Mouse (Mus musculus) CH12.LX (cell line): ENCODE measurements around the gene 1110065P20Rik. TPM values are rescaled to one million over a fixed set of nuclear protein-coding genes. Genes with fewer than 3 reads are reported as not detected.

ENCODE experiments used
- DNase-seq: peaks from one replicate; pipeline ENCODE4 v3.0.0-alpha.2; 2013; ENCODE audit errors: extremely low read depth
- H3K27ac ChIP-seq: 2 replicates; pipeline ENCODE4 v1.5.1; 2012; ENCODE audit warnings: low read depth, mild to moderate bottlenecking, control low read depth, moderate library complexity; ENCODE audit not compliant: insufficient read depth
- H3K27me3 ChIP-seq: replicated peaks from 2 replicates; pipeline ENCODE3; 2012; ENCODE audit warnings: inconsistent platforms
- H3K36me3 ChIP-seq, 2 experiments: replicated peaks in 1 of 2; 2 replicates each; pipeline versions ENCODE3 to v1.6.1; 2012; ENCODE audit warnings: inconsistent platforms in 1 of 2, low read length in 1 of 2, mild to moderate bottlenecking in 1 of 2, mixed read lengths in 1 of 2, moderate library complexity in 1 of 2; ENCODE audit not compliant: control insufficient read depth in 1 of 2, insufficient read depth in 1 of 2
- H3K4me1 ChIP-seq, 2 experiments: 2 replicates each; pipeline ENCODE4 v1.6.1; 2012; ENCODE audit warnings: inconsistent platforms in 1 of 2, moderate library complexity in 1 of 2; ENCODE audit not compliant: insufficient read depth in 2 of 2, control insufficient read depth in 1 of 2
- H3K4me2 ChIP-seq: 2 replicates; pipeline ENCODE4 v1.6.1; 2012; ENCODE audit warnings: low read depth, mild to moderate bottlenecking, control low read depth; ENCODE audit not compliant: poor library complexity, insufficient read depth, severe bottlenecking
- H3K4me3 ChIP-seq, 3 experiments: fragments of 150-350 bp in 1 of 3; sonication (generic) in 1 of 3; replicated peaks in 1 of 3; 2 replicates each; pipeline versions ENCODE3 to v1.5.1; 2011 to 2012; ENCODE audit warnings: low read depth in 2 of 3, low read length in 2 of 3, mild to moderate bottlenecking in 2 of 3, moderate library complexity in 2 of 3, control low read depth in 1 of 3, improper control_type of control experiment in 1 of 3, inconsistent platforms in 1 of 3, mixed read lengths in 1 of 3; ENCODE audit not compliant: poor library complexity in 1 of 3
- H3K79me2 ChIP-seq: replicated peaks from 2 replicates; pipeline ENCODE4 v1.6.1; 2012; ENCODE audit warnings: mild to moderate bottlenecking, moderate library complexity; ENCODE audit not compliant: control insufficient read depth, poor library complexity, insufficient read depth, severe bottlenecking; ENCODE audit errors: extremely low read depth
- H3K9ac ChIP-seq: 2 replicates; pipeline ENCODE4 v1.6.1; 2012; ENCODE audit warnings: low read depth, mild to moderate bottlenecking, control low read depth, moderate library complexity; ENCODE audit not compliant: insufficient read depth
- H3K9me3 ChIP-seq: replicated peaks from 2 replicates; pipeline ENCODE3; 2012; ENCODE audit warnings: low read length, inconsistent platforms, mixed read lengths
- CTCF ChIP-seq, 2 experiments: IDR thresholded peaks in 1 of 2; conservative IDR thresholded peaks in 1 of 2; 2 replicates each; pipeline ENCODE4 v1.5.1; 2011 to 2012; ENCODE audit warnings: low read depth in 2 of 2, low read length in 2 of 2, improper control_type of control experiment in 1 of 2, inconsistent platforms in 1 of 2, mild to moderate bottlenecking in 1 of 2, moderate library complexity in 1 of 2
- GABPA ChIP-seq: IDR thresholded peaks from 2 replicates; pipeline ENCODE4 v1.6.1; 2012; ENCODE audit warnings: low read depth, low read length, improper control_type of control experiment, inconsistent platforms; ENCODE audit not compliant: insufficient replicate concordance
- HCFC1 ChIP-seq: IDR thresholded peaks from 2 replicates; pipeline ENCODE4 v1.6.1; 2012; ENCODE audit warnings: low read depth, mild to moderate bottlenecking, inconsistent platforms, low read length, improper control_type of control experiment
- MAX ChIP-seq: IDR thresholded peaks from 2 replicates; pipeline ENCODE4 v1.6.1; 2011; ENCODE audit warnings: low read length, improper control_type of control experiment
- MAZ ChIP-seq: IDR thresholded peaks from 2 replicates; pipeline ENCODE4 v1.6.1; 2012; ENCODE audit warnings: low read depth, mild to moderate bottlenecking, inconsistent platforms, low read length, improper control_type of control experiment, moderate library complexity
- MYC ChIP-seq: IDR thresholded peaks from 2 replicates; pipeline ENCODE4 v1.6.1; 2011; ENCODE audit warnings: low read depth, mild to moderate bottlenecking, improper control_type of control experiment, low read length
- NRF1 ChIP-seq: IDR thresholded peaks from 2 replicates; pipeline ENCODE4 v1.6.1; 2014; ENCODE audit warnings: low read depth, mild to moderate bottlenecking, inconsistent platforms, low read length, improper control_type of control experiment, moderate library complexity
- RAD21 ChIP-seq: IDR thresholded peaks from 2 replicates; pipeline ENCODE4 v1.6.1; 2011; ENCODE audit warnings: low read depth, mild to moderate bottlenecking, low read length, improper control_type of control experiment, moderate library complexity
- SIN3A ChIP-seq: IDR thresholded peaks from 2 replicates; pipeline ENCODE4 v1.6.1; 2012; ENCODE audit warnings: low read length, improper control_type of control experiment, inconsistent platforms
- SMC3 ChIP-seq: IDR thresholded peaks from 2 replicates; pipeline ENCODE4 v1.6.1; 2011; ENCODE audit warnings: low read depth, low read length, improper control_type of control experiment
- TBP ChIP-seq: conservative IDR thresholded peaks from 2 replicates; pipeline ENCODE4 v1.6.1; 2011; ENCODE audit warnings: low read depth, low read length, improper control_type of control experiment
- USF2 ChIP-seq: conservative IDR thresholded peaks from 2 replicates; pipeline ENCODE4 v1.6.1; 2011; ENCODE audit warnings: low read depth, low read length, improper control_type of control experiment
- ZC3H11A ChIP-seq: IDR thresholded peaks from 2 replicates; pipeline ENCODE4 v1.6.1; 2012; ENCODE audit warnings: low read depth, mild to moderate bottlenecking, inconsistent platforms, low read length, improper control_type of control experiment
- ZNF384 ChIP-seq: IDR thresholded peaks from 2 replicates; pipeline ENCODE4 v1.6.1; 2012; ENCODE audit warnings: low read depth, low read length, improper control_type of control experiment, inconsistent platforms
- dilution Hi-C: fragments of 300-500 bp; cut with MboI; formaldehyde crosslinking; loops from 2 replicates; pipeline ENCODE4 v1.14.3; 2020; ENCODE audit warnings: low sequenced_read_pairs; ENCODE audit not compliant: extremely low pct_unique_long_range_greater_than_20kb, extremely low pct_ligation_motif_present
- in situ Hi-C: fragments of 300-500 bp; cut with MboI; formaldehyde crosslinking; loops from 3 replicates; pipeline ENCODE4 v1.14.3; 2019; ENCODE audit warnings: low sequenced_read_pairs, low pct_ligation_motif_present, low pct_unique_long_range_greater_than_20kb, mixed read lengths
- polyA plus RNA-seq: library from polyadenylated mRNA; unstranded; fragments of >175 nt; gene quantifications from 2 replicates; pipeline ENCODE4 v1.2.1, GENCODE M21; 2012; ENCODE audit warnings: low read depth; ENCODE audit not compliant: insufficient read length
- total RNA-seq, 2 experiments: library from RNA; depleted of rRNA; stranded (reverse); fragments of 300-350 nt in 1 of 2; fragments of >200 nt in 1 of 2; gene quantifications; 2 replicates each; pipeline ENCODE4 v1.2.3; 2012 to 2014

1110065P20Rik gene
- total and polyA plus RNA-seq, 3 experiments = 16.7 to 29.0 (median 28.5) TPM

GRCm38 (mm10) chr4:124849631-124850260 is 1.2 kb downstream of the 1110065P20Rik start:
- Histone ChIP-seq H3K27me3 (no peaks in the 10 kb centered on the region), H3K27ac (no peak overlapping the region), H3K4me1 (peaks cover 4 to 35% of the 10 kb centered on the region in 2 experiments), H3K9ac (peak overlapping the region; percentile 46), H3K4me2 (peak overlapping the region; percentile 74), H3K4me3 (peak overlapping the region; percentile 53 to 94 (median 89)), H3K9me3 (no peaks in the 10 kb centered on the region), H3K36me3 (peaks cover 23 to 55% of the 10 kb centered on the region in 2 experiments), H3K79me2 (peaks cover 37% of the 10 kb centered on the region)
- dilution Hi-C loops = no loop called here
- TF ChIP-seq MAX (0 out of 2 replicates have a peak, but pooled peaks have one; percentile 18), ZC3H11A (no peak), USF2 (no peak), SMC3 (no peak), RAD21 (no peak), SIN3A (no peak), TBP (no peak)
- in situ Hi-C loops = loop anchor here (10.0 kb wide), 1 partner anchor 55 kb away; no protein-coding TSS in a partner anchor
- peak; percentile 35 for DNase-seq

GRCm38 (mm10) chr4:124847573-124847972 is 3.4 kb downstream of the 1110065P20Rik start:
- H3K36me3 ChIP-seq = peaks cover 24 to 54% of the 10 kb centered on the region in 2 experiments
- peaks cover 4 to 23% of the 10 kb centered on the region in 2 experiments for H3K4me1 ChIP-seq
- DNase-seq = peak; percentile 76
- no peak overlapping the region for H3K9ac ChIP-seq
- TF ChIP-seq MYC (peak; percentile 40; the same call in 1 of the 2 replicates), CTCF (conservative IDR thresholded peaks at IDR 0.05 in 1 of 2, IDR thresholded peaks at IDR 0.05 in 1 of 2; ENCODE audit: low read depth in 2 of 2, low read length in 2 of 2) (peak; percentile 51 to 86; a peak in 3 of 4 replicates), NRF1 (no peak), RAD21 (peak; percentile 71), MAZ (no peak), ZNF384 (no peak), GABPA (no peak), HCFC1 (no peak), SMC3 (peak; percentile 46)
- TF ChIP-seq, all 38 proteins: peak for 4
- Histone ChIP-seq H3K27me3 (no peaks in the 10 kb centered on the region), H3K4me2 (no peak overlapping the region), H3K79me2 (peaks cover 19% of the 10 kb centered on the region), H3K9me3 (no peaks in the 10 kb centered on the region), H3K4me3 (no peak overlapping the region), H3K27ac (no peak overlapping the region)
- dilution Hi-C loops (no loop called here), in situ Hi-C loops (no loop called here)
